Mouse (Mus musculus) layer of hippocampus, postnatal 14 days (tissue): ENCODE results near the gene Lgals2. TPM values are rescaled to one million over a fixed set of nuclear protein-coding genes. Genes with fewer than 3 reads are reported as not detected.

Experiments
- DNase-seq, 2 experiments: peaks; one replicate each; pipeline ENCODE4 v3.0.0; 2021 to 2022; ENCODE audit warnings: low spot score in 2 of 2, mixed read lengths in 1 of 2
- microRNA-seq, 2 experiments: library from miRNA; unstranded; fragments of <30 nt; microRNA quantifications; one replicate each; pipeline ENCODE4 v1.2.0; 2021
- total RNA-seq, 2 experiments: library from RNA; stranded (reverse); gene quantifications; 2 replicates each; pipeline ENCODE4 v1.2.3; 2021

The Lgals2 gene
- total RNA-seq, 2 experiments from 2014 or later, result not detected

- DNase-seq, result peak; percentile 65 to 79
These were observed 28.8 kb downstream of the Lgals2 start for GRCm38 (mm10) chr15:78826213-78827204.

DNA sequence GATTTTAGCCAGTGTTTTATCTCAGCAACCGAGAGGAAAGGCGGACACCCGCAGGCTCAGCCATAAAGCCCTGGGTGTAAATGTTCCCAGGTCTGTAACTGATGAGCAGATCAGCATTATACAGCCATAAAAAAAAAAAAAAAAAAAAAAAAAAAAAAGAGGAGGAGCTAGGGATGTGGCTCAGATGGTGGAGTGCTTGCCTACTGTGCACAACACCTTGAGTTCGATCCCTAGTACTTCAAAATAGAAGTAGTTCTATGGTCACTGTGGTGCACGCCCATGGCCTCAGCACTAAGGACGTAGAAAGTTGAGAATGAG, 39.3 kb downstream of the Lgals2 start:
- DNase-seq, result no peak

- DNase-seq, result no peak
These were observed 39.8 kb downstream of the Lgals2 start for GRCm38 (mm10) chr15:78815314-78816073.

DNA sequence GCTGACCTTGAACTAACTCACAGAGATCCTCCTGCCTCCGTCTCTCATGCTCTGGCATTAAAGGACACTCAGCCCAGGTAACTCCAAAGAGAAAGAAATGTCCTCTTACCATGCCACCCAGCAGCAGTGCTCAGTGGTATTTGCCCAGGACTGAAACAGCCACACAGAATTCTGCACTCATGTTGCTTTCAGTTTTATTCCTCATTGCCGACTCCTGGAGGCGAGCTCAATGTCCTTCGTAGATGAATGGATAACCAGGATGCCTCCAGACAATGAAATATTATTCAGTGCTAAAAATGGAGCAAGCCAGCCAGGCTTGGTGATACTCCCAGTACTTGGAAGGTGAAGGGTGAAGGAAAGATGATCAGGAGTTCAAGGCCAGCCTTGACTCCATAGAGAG, 41.7 kb downstream of the Lgals2 start:
- no peak for DNase-seq

- no peak for DNase-seq
These were observed 45.2 kb downstream of the Lgals2 start for GRCm38 (mm10) chr15:78810146-78810545.

DNA sequence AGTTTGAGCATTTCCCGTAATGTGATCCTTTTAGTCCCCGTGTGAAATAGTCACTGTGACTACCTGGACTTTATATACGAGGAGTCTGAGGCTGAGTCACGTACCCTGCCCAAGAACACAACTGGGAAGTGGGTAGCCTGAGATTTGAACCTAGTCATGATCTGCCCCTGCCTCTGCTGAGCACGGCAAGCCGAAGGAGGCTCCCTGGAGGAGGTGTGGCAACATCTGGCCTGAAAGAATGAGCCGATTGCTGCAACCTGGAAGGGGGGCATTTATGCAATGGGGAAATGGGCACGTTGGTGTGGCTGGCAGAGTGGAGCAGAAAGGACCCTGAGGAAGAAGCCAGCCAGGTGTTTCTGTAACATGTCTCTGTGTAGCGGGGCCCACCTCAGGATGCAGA, 45.6 kb downstream of the Lgals2 start:
- no peak for DNase-seq

DNA sequence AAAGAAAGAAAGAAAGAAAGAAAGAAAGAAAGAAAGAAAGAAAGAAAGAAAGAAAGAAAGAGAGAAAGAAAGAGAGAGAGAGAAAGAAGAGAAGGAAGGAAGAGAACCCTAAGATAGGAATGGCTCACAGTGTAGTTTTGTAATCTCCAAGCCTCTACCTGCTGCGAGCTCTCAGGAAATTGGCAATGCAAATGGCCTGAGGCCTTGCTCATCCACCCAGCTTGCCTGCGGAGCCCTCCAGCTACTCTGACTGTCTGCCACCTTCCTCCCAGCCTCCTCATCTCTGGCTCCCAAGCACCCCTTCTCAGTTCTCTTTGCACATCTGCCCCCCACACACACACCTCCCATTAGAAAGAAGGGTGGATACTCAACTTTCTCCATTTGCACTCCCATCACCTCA, 46.3 kb downstream of the Lgals2 start:
- DNase-seq, result no peak

DNA sequence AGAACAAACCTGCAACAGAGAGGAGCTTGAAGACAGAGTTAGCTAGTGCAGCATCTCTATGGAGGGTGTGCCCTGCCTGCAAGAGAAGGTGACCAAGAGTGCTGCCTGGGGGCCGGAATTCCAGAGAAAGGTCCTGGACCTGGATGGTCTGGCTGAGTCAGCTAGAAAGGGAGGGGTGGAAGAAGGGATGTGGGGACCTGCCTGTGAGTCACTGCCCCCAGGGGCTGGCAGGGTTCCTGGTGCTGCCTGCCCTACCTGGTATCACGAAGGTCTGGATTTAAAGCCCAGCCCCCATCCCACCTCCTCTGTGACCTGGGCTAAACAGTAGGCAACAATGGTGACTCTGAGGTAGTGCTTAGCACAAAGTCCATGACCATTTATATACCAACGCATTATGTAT, 48.2 kb downstream of the Lgals2 start:
- no peak for DNase-seq

DNA sequence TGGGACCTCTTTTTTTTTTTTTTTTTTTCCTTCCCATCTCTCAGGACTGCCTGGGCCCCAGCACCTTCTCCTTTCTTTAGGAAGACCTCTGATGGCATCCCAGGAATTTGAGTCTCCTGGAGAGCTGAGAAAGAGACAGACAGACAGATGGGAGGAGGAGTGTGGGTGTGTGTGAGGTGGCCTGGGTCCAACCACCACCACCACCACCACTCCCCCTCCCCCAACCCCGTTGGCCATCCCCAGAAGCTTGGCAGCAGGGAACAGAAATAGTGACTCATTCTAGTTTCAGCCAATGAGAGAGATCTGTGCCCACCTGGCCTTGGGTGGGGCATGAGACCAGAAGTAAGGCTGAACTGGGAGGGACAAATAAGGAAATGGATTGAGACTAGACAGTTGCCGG, 48.7 kb downstream of the Lgals2 start:
- DNase-seq, result no peak

DNA sequence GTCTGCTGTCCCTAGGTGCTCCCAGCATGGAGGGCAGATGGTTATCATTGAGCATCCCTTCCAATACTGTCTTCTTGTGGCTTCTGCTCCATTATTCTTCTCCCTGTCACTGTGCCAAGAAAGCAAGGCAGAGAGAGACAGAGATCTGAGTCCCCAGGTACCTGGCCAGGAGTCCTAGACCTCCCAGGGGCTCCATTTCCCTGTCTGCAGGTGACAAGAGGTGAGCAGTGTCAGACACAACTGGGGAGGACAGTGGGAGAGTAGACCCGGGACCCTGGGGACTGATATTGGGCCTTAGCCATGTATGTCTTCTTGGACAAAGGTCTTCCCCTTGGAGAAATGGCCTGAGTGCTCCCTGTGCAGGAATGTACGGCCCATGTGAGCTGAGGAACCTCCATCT, 50.0 kb downstream of the Lgals2 start:
- DNase-seq, result no peak

GRCm38 (mm10) chr15:78804326-78804725, 51.0 kb downstream of the Lgals2 start:
- no peak for DNase-seq

- no peak for DNase-seq
These were observed 51.8 kb downstream of the Lgals2 start for GRCm38 (mm10) chr15:78803499-78803900.

- DNase-seq, result no peak
These were observed 52.4 kb downstream of the Lgals2 start, which contains the start of gene Card10 for GRCm38 (mm10) chr15:78802776-78803391. Gene Card10 (minus strand): TSS chr15:78803042.

GRCm38 (mm10) chr15:78801971-78802741, 53.2 kb downstream of the Lgals2 start:
- no peak for DNase-seq

- DNase-seq, result no peak
These were observed 53.8 kb downstream of the Lgals2 start for GRCm38 (mm10) chr15:78801571-78801970.

Small RNAs within 50 kb of the gene (microRNA-seq; reads per million reads assigned to microRNA genes)
- 0 to 1.1 reads per million in 2 experiments for gene Mir6955

Other genes with a start within 250 kb of the Lgals2 start
- 100 to 1,000 TPM; 161 to 171 TPM for gene Elfn2, start 136.8 kb downstream of the Lgals2 start, total RNA-seq
- gene Mfng, start 82.1 kb downstream of the Lgals2 start, total RNA-seq, result 1 to 10 TPM; 7.9 to 8.3 TPM
- 1 to 10 TPM; 4.8 to 4.9 TPM for gene Card10, start 52.5 kb downstream of the Lgals2 start, total RNA-seq
- gene Cdc42ep1, start 12.9 kb downstream of the Lgals2 start, total RNA-seq, result 10 to 100 TPM in 1 of 2 experiments, 1 to 10 TPM in 1; 9.9 to 10.5 TPM
- gene Gga1, start 21.7 kb upstream of the Lgals2 start, total RNA-seq, result 10 to 100 TPM; 51.3 to 52.4 TPM
- gene Gm49510, start 44.1 kb upstream of the Lgals2 start, total RNA-seq, result under 1 TPM in 1 of 2 experiments, not detected in 1; 0.25 TPM
- gene Sh3bp1, start 44.2 kb upstream of the Lgals2 start, total RNA-seq, result 10 to 100 TPM; 16.1 to 16.8 TPM
- 100 to 1,000 TPM; 141 to 146 TPM for gene Pdxp, start 58.4 kb upstream of the Lgals2 start, total RNA-seq
- gene Lgals1, start 71.2 kb upstream of the Lgals2 start, total RNA-seq, result 10 to 100 TPM; 15.3 to 27.0 TPM
- 10 to 100 TPM; 35.9 to 36.1 TPM for gene Nol12, start 79.4 kb upstream of the Lgals2 start, total RNA-seq
- gene Triobp, start 92.2 kb upstream of the Lgals2 start, total RNA-seq, result 10 to 100 TPM; 19.3 to 21.1 TPM
- 10 to 100 TPM; 88.8 to 94.3 TPM for gene H1f0, start 172.9 kb upstream of the Lgals2 start, total RNA-seq
- under 1 TPM in 1 of 2 experiments, not detected in 1; 0.72 TPM for gene Galr3, start 186.4 kb upstream of the Lgals2 start, total RNA-seq
- 10 to 100 TPM; 18.9 to 19.0 TPM for gene Ankrd54, start 207.4 kb upstream of the Lgals2 start, total RNA-seq
- 10 to 100 TPM; 82.2 to 83.1 TPM for gene Eif3l, start 219.7 kb upstream of the Lgals2 start, total RNA-seq